In genomic region chr13:41605099-41606010, GRCm38 (mm10) we compare ENCODE assay signal across 8 mouse cellular contexts. TPM values are rescaled to one million over a fixed set of nuclear protein-coding genes. Genes with fewer than 3 reads are reported as not detected.
A peak's percentile ranks its signal among the peaks of the same experiment; 100 is the strongest.
DNase-seq lines count a peak whose midpoint lies in the region; ATAC-seq lines count a peak whose summit lies in the region.

Tmem170b (plus strand) TSS chr13:41605907.

- under 1% methylated on average over 55 of the region's 87 CpGs for WGBS in heart, embryonic 14.5 days
- WGBS in liver, embryonic 13.5 days (ENCODE audit: insufficient replicate concordance), result under 1% methylated on average over 57 of the region's 87 CpGs
- WGBS in stomach, embryonic 16.5 days, result under 1% methylated on average over 78 of the region's 87 CpGs

- DNase-seq in c-Kit-negative CD71-positive TER-119-positive erythroid progenitor cells, embryonic 14.5 days (ENCODE audit: low read depth, low spot score), result peak; percentile 84
- peak; percentile 91 for DNase-seq in fibroblast of lung, adult 2 months (ENCODE audit: low read depth)
- peak; percentile 98 for DNase-seq in kidney, postnatal 14 days
- DNase-seq in liver, embryonic 13.5 days, result peak; percentile 91
- DNase-seq in neural tube, embryonic 10.5 days (ENCODE audit: extremely low spot score, low spot score), result peak; percentile 97

- H3K9ac ChIP-seq in heart, embryonic 14.5 days (ENCODE audit: low read length), result peak within 1 kb of the TSS; percentile 97
- peak within 1 kb of the TSS; percentile 95 for H3K9ac ChIP-seq in liver, embryonic 13.5 days
- H3K9ac ChIP-seq in stomach, embryonic 16.5 days (ENCODE audit: low read length), result peak within 1 kb of the TSS; percentile 86

- ATAC-seq in CD4-positive, CD25-positive, alpha-beta regulatory T cell, adult 4 months, result peak; percentile 94
- peak; percentile 97 for ATAC-seq in heart, embryonic 14.5 days (ENCODE audit: insufficient number of reproducible peaks, insufficient read depth, low FRiP score, low read depth)
- peak; percentile 96 for ATAC-seq in liver, embryonic 13.5 days (ENCODE audit: low read depth)
- ATAC-seq in stomach, embryonic 16.5 days (ENCODE audit: insufficient read depth, low FRiP score), result peak; percentile 99

- no peaks in the 10 kb centered on the region for H3K27me3 ChIP-seq in heart, embryonic 14.5 days (ENCODE audit: control insufficient read depth, insufficient read depth, low read length)
- no peaks in the 10 kb centered on the region for H3K27me3 ChIP-seq in liver, embryonic 13.5 days
- no peaks in the 10 kb centered on the region for H3K27me3 ChIP-seq in stomach, embryonic 16.5 days (ENCODE audit: control insufficient read depth, insufficient read depth, low read length)

- H3K36me3 ChIP-seq in heart, embryonic 14.5 days (ENCODE audit: control insufficient read depth, insufficient read depth, low read length), result no peaks in the 10 kb centered on the region
- H3K36me3 ChIP-seq in liver, embryonic 13.5 days, result no peaks in the 10 kb centered on the region
- H3K36me3 ChIP-seq in stomach, embryonic 16.5 days (ENCODE audit: control insufficient read depth, insufficient read depth, low read length), result no peaks in the 10 kb centered on the region

- peak within 1 kb of the TSS; percentile 70 to 98 for H3K4me3 ChIP-seq in heart, embryonic 14.5 days (ENCODE audit: control insufficient read depth in 1 of 2, insufficient read depth in 1 of 2, low read depth in 1 of 2, low read length in 2 of 2)
- H3K4me3 ChIP-seq in liver, embryonic 13.5 days (replicated peaks), result peak within 1 kb of the TSS; percentile 93
- H3K4me3 ChIP-seq in stomach, embryonic 16.5 days (replicated peaks; ENCODE audit: low read length), result peak within 1 kb of the TSS; percentile 86

- H3K27ac ChIP-seq in heart, embryonic 14.5 days (replicated peaks in 1 of 2; ENCODE audit: control insufficient read depth in 1 of 2, insufficient read depth in 1 of 2, low read depth in 2 of 2, low read length in 2 of 2), result peak within 1 kb of the TSS; percentile 92 to 94
- peak within 1 kb of the TSS; percentile 83 for H3K27ac ChIP-seq in liver, embryonic 13.5 days
- peak within 1 kb of the TSS; percentile 90 for H3K27ac ChIP-seq in stomach, embryonic 16.5 days (ENCODE audit: low read length)

- no peaks in the 10 kb centered on the region for H3K9me3 ChIP-seq in heart, embryonic 14.5 days (ENCODE audit: control insufficient read depth, low read length)
- no peaks in the 10 kb centered on the region for H3K9me3 ChIP-seq in liver, embryonic 13.5 days (replicated peaks)
- no peaks in the 10 kb centered on the region for H3K9me3 ChIP-seq in stomach, embryonic 16.5 days (replicated peaks; ENCODE audit: control insufficient read depth, low read length)

- peak within 1 kb of the TSS; percentile 67 for H3K4me2 ChIP-seq in heart, embryonic 14.5 days (ENCODE audit: low read length)
- H3K4me2 ChIP-seq in liver, embryonic 13.5 days, result peak within 1 kb of the TSS; percentile 96
- peak within 1 kb of the TSS; percentile 71 for H3K4me2 ChIP-seq in stomach, embryonic 16.5 days (ENCODE audit: low read depth, low read length)

- peaks cover 0 to 26% of the 10 kb centered on the region in 2 experiments; a peak in 2 of 4 replicates for H3K4me1 ChIP-seq in heart, embryonic 14.5 days (ENCODE audit: control insufficient read depth in 2 of 2, insufficient read depth in 2 of 2, low read length in 2 of 2)
- peaks cover 43% of the 10 kb centered on the region for H3K4me1 ChIP-seq in liver, embryonic 13.5 days (replicated peaks)
- H3K4me1 ChIP-seq in stomach, embryonic 16.5 days (ENCODE audit: control insufficient read depth, insufficient read depth, low read length), result peaks cover 4% of the 10 kb centered on the region; the same call in 1 of the 2 replicates

RNA-seq across cellular contexts. Expression of gene Tmem170b, which starts in this region (rescaled TPM):
- polyA plus RNA-seq in CD4-positive, CD25-positive, alpha-beta regulatory T cell, adult 4 months (2017; shearing (Covaris generic)), result 10 to 100 TPM; 11.0 to 14.2 TPM
- polyA plus RNA-seq in heart, embryonic 14.5 days (2014; fragmentation: Nextera tagmentation; extraction: Ambion mirVana), result 21.1 and 22.2 TPM in 2 replicates
- polyA plus RNA-seq in liver, embryonic 13.5 days (2015; fragmentation: Nextera tagmentation; extraction: Ambion mirVana), result 4.5 and 5.9 TPM in 2 replicates
- 9.4 and 10.1 TPM in 2 replicates for polyA plus RNA-seq in stomach, embryonic 16.5 days (2015; fragmentation: Nextera tagmentation; extraction: Ambion mirVana)

Comparison
In these comparisons a context has a peak if more than half of its experiments do, and no peak if none do; other contexts are left out.
1. Peak in every context shown above with its lines: DNase-seq, ATAC-seq, H3K4me3 ChIP-seq and H3K27ac ChIP-seq.